Mouse (Mus musculus) testis, adult 2 months (tissue): ENCODE measurements around the gene Gm8165. TPM values are rescaled to one million over a fixed set of nuclear protein-coding genes. Genes with fewer than 3 reads are reported as not detected.
"Not testable (repeated sequence)": the region's sequence is repeated elsewhere in the genome, so short reads cannot be mapped to it uniquely, and the experiment has no call there.

Source experiments
- H3K27ac ChIP-seq: fragments of 200-500 bp; 2 replicates; pipeline ENCODE4 v1.5.1; 2012; ENCODE audit warnings: low read depth, low read length; ENCODE audit not compliant: control insufficient read depth, insufficient read depth
- H3K27me3 ChIP-seq: fragments of 200-500 bp; 2 replicates; pipeline ENCODE4 v1.6.1; 2012; ENCODE audit warnings: mild to moderate bottlenecking, low read length, moderate library complexity; ENCODE audit not compliant: control insufficient read depth, insufficient read depth
- H3K36me3 ChIP-seq: fragments of 200-500 bp; 2 replicates; pipeline ENCODE4 v1.6.1; 2012; ENCODE audit warnings: mild to moderate bottlenecking, low read length; ENCODE audit not compliant: control insufficient read depth, insufficient read depth
- H3K4me1 ChIP-seq: fragments of 200-500 bp; 2 replicates; pipeline ENCODE4 v1.6.1; 2012; ENCODE audit warnings: low read length; ENCODE audit not compliant: control insufficient read depth, insufficient read depth
- H3K4me3 ChIP-seq: fragments of 200-500 bp; 2 replicates; pipeline ENCODE4 v1.5.1; 2012; ENCODE audit warnings: low read depth, mild to moderate bottlenecking, low read length, moderate library complexity, mixed read lengths; ENCODE audit not compliant: control insufficient read depth
- polyA plus RNA-seq: library from polyadenylated mRNA; depleted of rRNA; stranded (reverse); fragments of >200 nt; gene quantifications from 2 replicates; pipeline ENCODE4 v1.2.3, GENCODE M21; 2012; rRNA removed

Gene Gm8165
- 0.35 and 0.61 TPM in 2 replicates for polyA plus RNA-seq

DNA sequence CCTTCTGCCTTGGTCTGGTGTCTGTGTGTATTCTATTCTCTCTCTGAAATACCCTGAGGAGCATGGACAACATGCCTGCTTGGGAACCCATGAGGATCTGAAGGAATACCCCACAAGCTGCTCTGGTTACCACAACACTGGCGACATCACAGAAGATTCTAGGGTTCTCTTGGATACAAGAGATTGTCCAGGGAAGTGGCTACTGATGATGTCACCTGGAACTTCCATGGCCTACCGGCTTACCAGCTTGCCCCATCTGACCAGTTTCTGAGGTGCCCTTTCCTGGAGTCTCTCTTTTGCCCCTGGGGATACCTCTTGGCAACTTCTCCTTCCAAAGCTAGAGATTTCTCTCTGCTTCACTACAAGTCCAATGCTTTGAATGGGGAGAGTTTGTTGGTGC, at the start of gene Gm8165:
Gene Gm8165 (minus strand): TSS at position 101 of the 400 bp plus-strand sequence.
- not testable (repeated sequence) for H3K36me3 ChIP-seq, H3K27ac ChIP-seq, H3K27me3 ChIP-seq, H3K4me1 ChIP-seq
- peak within 1 kb of the TSS; percentile 59; the same call in 1 of the 2 replicates for H3K4me3 ChIP-seq

DNA sequence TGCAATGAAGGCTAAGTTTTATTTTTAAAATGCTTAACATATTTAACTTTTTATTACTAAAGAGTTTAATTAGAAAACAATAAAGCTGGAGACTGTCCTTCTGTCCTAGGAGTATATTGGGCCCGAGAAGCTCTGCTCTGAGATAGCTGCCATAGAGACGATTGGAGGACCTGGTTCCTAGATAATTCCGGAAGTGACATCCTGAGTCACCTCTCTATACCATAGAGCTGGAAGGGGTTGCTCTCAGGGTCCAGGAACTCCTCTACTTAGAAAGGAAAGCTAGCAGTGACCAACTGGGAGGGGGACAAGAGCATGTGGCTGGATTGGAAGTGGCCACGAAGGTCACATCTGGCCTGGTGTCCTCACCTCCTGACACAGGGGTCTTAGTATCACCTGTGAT, 20.6 kb upstream of the Gm8165 start, which contains the start of gene Gm7324:
Gene Gm7324 (plus strand): TSS at position 208 of the 400 bp plus-strand sequence.
- not testable (repeated sequence) for H3K27me3 ChIP-seq, H3K27ac ChIP-seq, H3K36me3 ChIP-seq, H3K4me1 ChIP-seq
- H3K4me3 ChIP-seq, result peak within 1 kb of the TSS; percentile 53

Other genes with a start within 250 kb of the Gm8165 start
- gene Gm5799, start 133.6 kb downstream of the Gm8165 start, polyA plus RNA-seq, result 0.90 and 1.3 TPM in 2 replicates
- gene Gm17654, start 98.1 kb downstream of the Gm8165 start, polyA plus RNA-seq, result 0.22 and 0.32 TPM in 2 replicates
- gene Gm10375, start 69.2 kb downstream of the Gm8165 start, polyA plus RNA-seq, result 2.4 and 3.7 TPM in 2 replicates
- 2.7 and 4.1 TPM in 2 replicates for gene Gm7324, start 20.6 kb upstream of the Gm8165 start, polyA plus RNA-seq
- gene Gm16506, start 50.3 kb upstream of the Gm8165 start, polyA plus RNA-seq, result 0.63 and 1.1 TPM in 2 replicates
- gene Gm6526, start 70.7 kb upstream of the Gm8165 start, polyA plus RNA-seq, result 1.1 and 1.4 TPM in 2 replicates
- gene Gm8180, start 107.5 kb upstream of the Gm8165 start, polyA plus RNA-seq, result 2.4 and 4.1 TPM in 2 replicates
- not detected in 2 replicates for gene Ear1, start 198.3 kb upstream of the Gm8165 start, polyA plus RNA-seq
- gene Ear10, start 246.4 kb upstream of the Gm8165 start, polyA plus RNA-seq, result 0.30 TPM in 1 of 2 replicates, not detected in the other
- 0.62 and 0.81 TPM in 2 replicates for gene Gm8113, start 248.2 kb upstream of the Gm8165 start, polyA plus RNA-seq